Mouse (Mus musculus) forebrain, postnatal 0 days (tissue): ENCODE measurements around the gene Isl2. TPM values are rescaled to one million over a fixed set of nuclear protein-coding genes. Genes with fewer than 3 reads are reported as not detected.

Experiments
- ATAC-seq: fragments of 200-750 bp; cut with Nextera tagmentation; 2 replicates; pipeline ENCODE4 v1.8.0; 2017; ENCODE audit warnings: mild to moderate bottlenecking, moderate library complexity
- DNase-seq: peaks from one replicate; pipeline ENCODE4 v3.0.0-alpha.2; 2015
- H3K27ac ChIP-seq: fragments of 300-500 bp; sonication (generic); 2 replicates; pipeline ENCODE4 v1.5.1; 2014; ENCODE audit warnings: low read depth, mild to moderate bottlenecking, antibody characterized with exemption, low read length, moderate library complexity, mixed read lengths
- H3K27me3 ChIP-seq: fragments of 300-500 bp; sonication (generic); 2 replicates; pipeline ENCODE4 v1.6.1; 2014; ENCODE audit warnings: mild to moderate bottlenecking, low read length, mixed read lengths; ENCODE audit not compliant: insufficient read depth
- H3K36me3 ChIP-seq: fragments of 300-500 bp; sonication (generic); 2 replicates; pipeline ENCODE4 v1.6.1; 2014; ENCODE audit warnings: mild to moderate bottlenecking, moderate library complexity; ENCODE audit not compliant: insufficient read depth
- H3K4me1 ChIP-seq: fragments of 300-500 bp; sonication (generic); 2 replicates; pipeline ENCODE4 v1.6.1; 2014; ENCODE audit warnings: antibody characterized with exemption; ENCODE audit not compliant: insufficient read depth
- H3K4me2 ChIP-seq: fragments of 300-500 bp; sonication (generic); 2 replicates; pipeline ENCODE4 v1.6.1; 2014; ENCODE audit warnings: low read depth, mild to moderate bottlenecking, moderate library complexity
- H3K4me3 ChIP-seq: fragments of 300-500 bp; sonication (generic); 2 replicates; pipeline ENCODE4 v1.5.1; 2014; ENCODE audit warnings: low read depth, low read length, mixed read lengths
- H3K9ac ChIP-seq: fragments of 300-500 bp; sonication (generic); 2 replicates; pipeline ENCODE4 v1.6.1; 2014; ENCODE audit warnings: mild to moderate bottlenecking
- H3K9me3 ChIP-seq: fragments of 300-500 bp; sonication (generic); 2 replicates; pipeline ENCODE4 v1.6.1; 2016; ENCODE audit warnings: low read length
- CTCF ChIP-seq: sonication (generic); IDR thresholded peaks from 2 replicates; pipeline ENCODE4 v1.5.1; 2016; ENCODE audit warnings: antibody characterized with exemption, control low read depth, low read depth
- WGBS: fragments of 180-500 bp; shearing (Covaris S2); extraction: QIAGEN DNeasy Blood & Tissue Kit; methylation state at CpG from one replicate; pipeline ENCODE4 v1.1.7; 2014; 5-methylcytosine and 5-hydroxymethylcytosine counted together
- polyA plus RNA-seq: library from polyadenylated mRNA; unstranded; fragments of >200 nt; fragmentation: Nextera tagmentation; extraction: Ambion mirVana; gene quantifications from 2 replicates; pipeline ENCODE4 v1.2.1, GENCODE M21; 2015
- total RNA-seq: library from RNA; depleted of rRNA; stranded (reverse); fragments of >200 nt; gene quantifications from 2 replicates; pipeline ENCODE4 v1.2.3, GENCODE M21; 2014

Isl2 gene
- total and polyA plus RNA-seq, 2 experiments from 2014 or later = not detected

DNA sequence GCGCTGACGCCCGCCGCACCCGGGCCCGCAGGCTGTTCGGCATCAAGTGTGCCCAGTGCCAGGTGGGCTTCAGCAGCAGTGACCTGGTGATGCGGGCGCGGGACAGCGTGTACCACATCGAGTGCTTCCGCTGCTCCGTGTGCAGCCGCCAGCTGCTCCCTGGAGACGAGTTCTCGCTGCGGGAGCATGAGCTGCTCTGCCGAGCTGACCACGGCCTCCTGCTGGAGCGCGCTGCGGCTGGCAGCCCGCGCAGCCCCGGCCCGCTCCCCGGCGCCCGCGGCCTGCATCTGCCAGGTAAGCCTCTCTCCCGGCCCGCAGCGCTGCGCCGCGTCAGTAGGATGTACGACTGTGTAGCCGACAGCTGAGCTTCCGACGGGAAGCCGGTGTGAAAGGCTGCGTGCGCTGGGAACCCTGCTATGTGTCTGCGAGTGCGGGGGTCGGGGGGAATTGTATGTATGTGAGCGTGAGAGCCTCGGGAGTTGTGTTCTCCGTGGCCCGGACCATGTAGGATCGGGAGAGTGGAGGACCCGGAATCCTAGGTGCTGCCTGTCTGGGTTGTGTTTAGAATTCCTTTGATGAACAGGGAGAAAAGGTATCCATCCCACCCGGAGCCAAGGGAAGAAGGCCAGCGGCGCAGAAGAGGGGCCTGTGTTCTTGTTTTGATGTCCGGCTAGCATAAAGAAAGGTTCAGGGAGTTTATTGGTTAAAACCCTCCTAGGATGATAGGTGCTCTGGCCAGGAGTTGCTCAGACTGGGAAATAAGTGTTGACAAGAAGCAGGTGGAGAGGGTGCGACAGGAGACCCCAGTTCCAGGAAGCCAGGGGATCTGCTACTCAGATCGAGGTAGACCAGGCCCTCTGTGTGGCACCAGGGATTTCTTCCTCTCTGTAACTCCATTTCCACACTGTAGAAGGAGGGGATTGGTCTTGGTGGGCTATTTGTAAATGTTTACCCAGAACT is 4.2 kb downstream of the Isl2 start:
- Histone ChIP-seq H3K27me3 (peaks cover 68% of the 10 kb centered on the region), H3K9me3 (no peaks in the 10 kb centered on the region), H3K4me2 (no peak overlapping the region), H3K4me3 (peak overlapping the region; percentile 1; the same call in 1 of the 2 replicates), H3K27ac (no peak overlapping the region), H3K9ac (no peak overlapping the region), H3K4me1 (no peaks in the 10 kb centered on the region; the same call in 1 of the 2 replicates), H3K36me3 (no peaks in the 10 kb centered on the region)
- WGBS = 4% methylated on average over 59 of the region's 59 CpGs
- DNase-seq (peak; percentile 18), ATAC-seq (no peak)
- TF ChIP-seq CTCF = no peak

DNA sequence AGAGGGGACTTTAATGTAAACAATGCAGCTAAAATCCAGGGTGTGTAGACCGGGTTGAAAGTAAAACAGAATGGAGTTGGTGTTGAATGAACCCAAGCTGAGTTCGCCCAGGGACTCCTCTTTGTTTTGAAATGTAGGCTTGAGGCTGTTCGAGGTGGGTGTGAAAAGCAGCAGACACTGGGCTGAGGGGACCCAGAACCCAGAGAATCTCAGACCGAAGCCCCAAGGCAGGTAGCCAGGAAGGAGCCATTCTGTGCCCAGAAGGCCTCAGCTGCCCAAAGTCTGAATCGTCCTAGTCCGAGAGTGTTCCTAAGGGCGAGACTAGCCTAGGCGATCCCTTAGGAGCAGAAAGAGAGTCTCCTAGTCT is 4.8 kb downstream of the Isl2 start:
- WGBS = 15% methylated on average over 8 of the region's 8 CpGs
- Histone ChIP-seq H3K36me3 (no peaks in the 10 kb centered on the region), H3K27me3 (peaks cover 69% of the 10 kb centered on the region), H3K27ac (no peak overlapping the region), H3K4me2 (no peak overlapping the region), H3K4me3 (no peak overlapping the region), H3K4me1 (no peaks in the 10 kb centered on the region; the same call in 1 of the 2 replicates), H3K9ac (no peak overlapping the region), H3K9me3 (no peaks in the 10 kb centered on the region)
- ATAC-seq (no peak), DNase-seq (no peak)
- no peak for TF ChIP-seq CTCF

DNA sequence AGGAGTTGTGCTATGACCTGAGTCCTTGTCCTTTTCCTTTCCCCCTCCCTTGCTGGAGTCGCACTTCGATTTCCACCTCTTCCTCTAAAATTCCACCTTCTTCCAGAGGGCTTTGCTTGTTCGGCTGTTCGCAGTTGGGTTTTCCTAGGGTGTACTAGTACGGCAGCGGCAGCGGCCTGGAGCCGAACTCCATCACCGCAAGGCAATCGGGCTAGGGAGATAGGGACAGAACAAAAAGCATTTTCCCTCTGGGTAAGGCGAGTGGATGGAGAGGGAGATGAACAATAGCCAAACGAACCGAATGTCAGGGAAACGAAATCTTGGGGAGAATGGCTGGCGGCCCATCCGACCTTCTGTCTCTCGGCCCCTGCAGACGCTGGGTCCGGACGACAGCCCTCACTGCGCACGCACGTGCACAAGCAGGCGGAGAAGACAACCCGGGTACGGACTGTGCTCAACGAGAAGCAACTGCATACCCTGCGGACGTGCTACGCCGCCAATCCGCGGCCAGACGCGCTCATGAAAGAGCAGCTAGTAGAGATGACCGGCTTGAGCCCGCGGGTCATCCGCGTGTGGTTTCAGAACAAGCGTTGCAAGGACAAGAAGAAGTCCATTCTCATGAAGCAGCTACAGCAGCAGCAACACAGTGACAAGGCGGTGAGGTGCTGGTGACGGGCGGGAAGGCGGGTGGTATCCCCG is 5.4 kb downstream of the Isl2 start:
- DNase-seq (peak; percentile 84), ATAC-seq (no peak)
- H3K36me3 ChIP-seq = no peaks in the 10 kb centered on the region
- H3K9me3 ChIP-seq = no peaks in the 10 kb centered on the region
- H3K4me1 ChIP-seq = no peaks in the 10 kb centered on the region; the same call in 1 of the 2 replicates
- no peak overlapping the region for H3K9ac ChIP-seq
- H3K4me3 ChIP-seq = 0 out of 2 replicates have a peak overlapping the region, but pooled peaks have one; percentile 5
- H3K27ac ChIP-seq = no peak overlapping the region
- peaks cover 69% of the 10 kb centered on the region for H3K27me3 ChIP-seq
- TF ChIP-seq CTCF = no peak
- peak overlapping the region; percentile 17; the same call in 1 of the 2 replicates for H3K4me2 ChIP-seq
- 2% methylated on average over 46 of the region's 46 CpGs for WGBS

DNA sequence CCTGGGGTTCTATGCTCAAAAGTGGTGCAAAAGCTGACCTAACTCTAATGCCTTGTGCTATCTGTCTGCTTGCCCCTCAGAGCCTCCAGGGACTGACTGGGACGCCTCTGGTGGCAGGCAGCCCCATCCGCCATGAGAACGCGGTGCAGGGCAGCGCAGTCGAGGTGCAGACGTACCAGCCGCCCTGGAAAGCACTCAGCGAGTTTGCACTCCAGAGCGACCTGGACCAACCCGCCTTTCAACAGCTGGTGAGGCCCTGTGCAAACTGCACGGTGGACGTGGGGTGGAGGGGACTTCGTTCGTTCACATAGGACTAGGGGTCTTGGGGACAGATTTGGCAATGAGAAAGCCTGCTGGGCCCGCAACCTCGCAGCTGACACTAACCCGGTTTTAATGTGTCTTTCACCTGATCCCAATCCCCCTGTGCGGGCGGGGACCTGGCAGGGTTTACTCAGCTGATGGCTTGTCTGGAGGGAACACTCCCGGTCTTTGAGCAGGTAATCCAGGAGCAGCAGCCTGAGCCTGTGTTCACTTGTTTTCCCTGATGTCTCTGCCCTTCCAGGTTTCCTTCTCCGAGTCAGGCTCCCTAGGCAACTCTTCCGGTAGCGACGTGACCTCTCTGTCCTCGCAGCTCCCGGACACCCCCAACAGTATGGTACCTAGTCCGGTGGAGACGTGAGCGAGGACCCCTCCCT is 6.5 kb downstream of the Isl2 start:
- TF ChIP-seq CTCF = no peak
- Histone ChIP-seq H3K27ac (no peak overlapping the region), H3K9me3 (no peaks in the 10 kb centered on the region), H3K27me3 (peaks cover 70% of the 10 kb centered on the region), H3K4me3 (0 out of 2 replicates have a peak overlapping the region, but pooled peaks have one; percentile 2), H3K9ac (no peak overlapping the region), H3K4me2 (no peak overlapping the region), H3K36me3 (no peaks in the 10 kb centered on the region), H3K4me1 (no peaks in the 10 kb centered on the region; the same call in 1 of the 2 replicates)
- DNase-seq (peak; percentile 79), ATAC-seq (no peak)
- 2% methylated on average over 30 of the region's 30 CpGs for WGBS

DNA sequence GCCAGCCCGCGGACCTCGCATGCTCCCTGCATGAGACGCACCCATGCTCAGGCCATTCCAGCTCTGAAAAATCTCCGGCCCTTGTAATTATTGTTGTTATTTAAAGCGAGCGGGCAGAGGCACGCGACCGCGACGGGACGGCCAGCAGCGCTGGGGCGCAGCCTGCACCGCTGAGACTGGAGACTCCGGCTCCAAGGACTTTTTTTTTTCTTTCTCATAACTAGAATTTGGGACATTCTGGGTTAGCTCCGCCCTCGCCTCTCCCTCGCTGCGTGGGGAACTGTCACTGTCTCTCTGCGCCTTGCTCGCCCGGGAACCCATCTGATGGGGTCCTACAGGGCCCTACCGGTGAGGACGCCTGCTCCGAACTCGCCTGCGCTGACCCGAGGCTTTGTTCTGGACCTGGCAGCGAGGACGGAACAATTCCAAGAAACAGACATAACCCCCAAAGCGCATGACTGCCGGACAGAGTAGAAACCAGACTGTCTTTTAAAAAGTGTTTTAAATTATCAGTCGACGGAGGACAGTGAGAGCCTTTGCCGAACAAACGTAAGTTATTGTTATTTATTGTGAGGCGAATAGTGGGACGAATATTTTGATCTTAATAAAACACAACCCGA is 7.2 kb downstream of the Isl2 start:
- ATAC-seq = no peak
- no peak for TF ChIP-seq CTCF
- H3K4me1 ChIP-seq = no peaks in the 10 kb centered on the region; the same call in 1 of the 2 replicates
- peaks cover 67% of the 10 kb centered on the region for H3K27me3 ChIP-seq
- no peak overlapping the region for H3K27ac ChIP-seq
- H3K9ac ChIP-seq = no peak overlapping the region
- no peak overlapping the region for H3K4me2 ChIP-seq
- peak; percentile 49 for DNase-seq
- no peaks in the 10 kb centered on the region for H3K9me3 ChIP-seq
- H3K36me3 ChIP-seq = no peaks in the 10 kb centered on the region
- H3K4me3 ChIP-seq = peak overlapping the region; percentile 2; the same call in 1 of the 2 replicates
- 4% methylated on average over 41 of the region's 41 CpGs for WGBS
